Mouse (Mus musculus) hindbrain, embryonic 12.5 days (tissue): ENCODE measurements around the gene Txndc16. TPM values are rescaled to one million over a fixed set of nuclear protein-coding genes. Genes with fewer than 3 reads are reported as not detected.

Experiments used
- ATAC-seq: fragments of 200-750 bp; cut with Nextera tagmentation; 2 replicates; pipeline ENCODE4 v1.8.0; 2017; ENCODE audit warnings: moderate TSS enrichment; ENCODE audit not compliant: low FRiP score
- H3K27ac ChIP-seq: fragments of 300-500 bp; sonication (generic); 2 replicates; pipeline ENCODE4 v1.5.1; 2016; ENCODE audit warnings: mild to moderate bottlenecking
- H3K27me3 ChIP-seq: fragments of 300-500 bp; sonication (generic); 2 replicates; pipeline ENCODE4 v1.6.1; 2016; ENCODE audit warnings: mild to moderate bottlenecking
- H3K36me3 ChIP-seq: fragments of 300-500 bp; sonication (generic); 2 replicates; pipeline ENCODE4 v1.6.1; 2016; ENCODE audit warnings: mild to moderate bottlenecking
- H3K4me1 ChIP-seq: fragments of 300-500 bp; sonication (generic); 2 replicates; pipeline ENCODE4 v1.6.1; 2016
- H3K4me2 ChIP-seq: fragments of 300-500 bp; sonication (generic); replicated peaks from 2 replicates; pipeline ENCODE4 v1.6.1; 2016; ENCODE audit warnings: mild to moderate bottlenecking
- H3K4me3 ChIP-seq: fragments of 300-500 bp; sonication (generic); 2 replicates; pipeline ENCODE4 v1.5.1; 2016; ENCODE audit warnings: mild to moderate bottlenecking
- H3K9ac ChIP-seq: fragments of 300-500 bp; sonication (generic); 2 replicates; pipeline ENCODE4 v1.6.1; 2016; ENCODE audit warnings: mild to moderate bottlenecking, moderate library complexity
- H3K9me3 ChIP-seq: fragments of 300-500 bp; sonication (generic); replicated peaks from 2 replicates; pipeline ENCODE4 v1.6.1; 2016; ENCODE audit warnings: mild to moderate bottlenecking
- WGBS: fragments of 180-500 bp; shearing (Covaris S2); methylation state at CpG from one replicate; pipeline ENCODE4 v1.1.7; 2016; 5-methylcytosine and 5-hydroxymethylcytosine counted together
- polyA plus RNA-seq: library from polyadenylated mRNA; unstranded; fragments of >200 nt; fragmentation: Nextera tagmentation; extraction: Ambion mirVana; gene quantifications from 2 replicates; pipeline ENCODE4 v1.2.1, GENCODE M21; 2016

Gene Txndc16
- polyA plus RNA-seq, result 31.8 and 33.0 TPM in 2 replicates

GRCm38 (mm10) chr14:45220090-45220956, at the start of gene Txndc16:
Gene Txndc16 (minus strand): TSS chr14:45220328.
- H3K27me3 ChIP-seq, result no peaks in the 10 kb centered on the region
- H3K9me3 ChIP-seq, result no peaks in the 10 kb centered on the region
- H3K4me3 ChIP-seq, result peak within 1 kb of the TSS; percentile 74
- H3K27ac ChIP-seq, result peak within 1 kb of the TSS; percentile 96
- under 1% methylated on average over 57 of the region's 59 CpGs for WGBS
- ATAC-seq, result peak; percentile 61
- H3K4me1 ChIP-seq, result peaks cover 17% of the 10 kb centered on the region
- no peaks in the 10 kb centered on the region for H3K36me3 ChIP-seq
- H3K4me2 ChIP-seq, result peak within 1 kb of the TSS; percentile 77
- H3K9ac ChIP-seq, result peak within 1 kb of the TSS; percentile 95

- no peak overlapping the region for H3K4me3 ChIP-seq
- 89% methylated on average over 3 of the region's 3 CpGs for WGBS
- H3K27ac ChIP-seq, result no peak overlapping the region
- no peak overlapping the region for H3K4me2 ChIP-seq
- H3K9me3 ChIP-seq, result no peaks in the 10 kb centered on the region
- no peak for ATAC-seq
- no peaks in the 10 kb centered on the region for H3K4me1 ChIP-seq
- H3K9ac ChIP-seq, result no peak overlapping the region
- no peaks in the 10 kb centered on the region for H3K27me3 ChIP-seq
- peaks cover 21% of the 10 kb centered on the region for H3K36me3 ChIP-seq
These were observed 43.9 kb upstream of the Txndc16 start for GRCm38 (mm10) chr14:45263831-45264592.

- Histone ChIP-seq H3K36me3 (peaks cover 15% of the 10 kb centered on the region; the same call in 1 of the 2 replicates), H3K4me2 (no peak overlapping the region), H3K4me1 (no peaks in the 10 kb centered on the region), H3K4me3 (no peak overlapping the region), H3K27me3 (no peaks in the 10 kb centered on the region), H3K27ac (no peak overlapping the region), H3K9me3 (no peaks in the 10 kb centered on the region), H3K9ac (no peak overlapping the region)
- ATAC-seq, result no peak
- WGBS, result 88% methylated on average over 4 of the region's 4 CpGs
These were observed 31.5 kb upstream of the Txndc16 start for GRCm38 (mm10) chr14:45251548-45252076.

- no peaks in the 10 kb centered on the region for H3K27me3 ChIP-seq
- no peak overlapping the region for H3K9ac ChIP-seq
- no peaks in the 10 kb centered on the region for H3K36me3 ChIP-seq
- H3K4me1 ChIP-seq, result no peaks in the 10 kb centered on the region
- H3K9me3 ChIP-seq, result no peaks in the 10 kb centered on the region
- H3K27ac ChIP-seq, result no peak overlapping the region
- no peak overlapping the region for H3K4me3 ChIP-seq
- 64% methylated on average over 1 of the region's 1 CpGs for WGBS
- no peak overlapping the region for H3K4me2 ChIP-seq
- no peak; the same call in 1 of the 2 replicates for ATAC-seq
These were observed 21.5 kb upstream of the Txndc16 start for GRCm38 (mm10) chr14:45241613-45242012.

- Histone ChIP-seq H3K4me1 (no peaks in the 10 kb centered on the region), H3K36me3 (no peaks in the 10 kb centered on the region), H3K9ac (no peak overlapping the region), H3K9me3 (no peaks in the 10 kb centered on the region), H3K27me3 (no peaks in the 10 kb centered on the region), H3K4me2 (no peak overlapping the region), H3K4me3 (no peak overlapping the region), H3K27ac (no peak overlapping the region)
- ATAC-seq, result no peak
- WGBS, result 82% methylated on average over 2 of the region's 2 CpGs
These were observed 18.9 kb upstream of the Txndc16 start for GRCm38 (mm10) chr14:45239042-45239441.

GRCm38 (mm10) chr14:45220957-45221630, 966 bp upstream of the Txndc16 start:
- H3K27ac ChIP-seq, result peak overlapping the region; percentile 96
- H3K4me3 ChIP-seq, result peak overlapping the region; percentile 74
- peaks cover 17% of the 10 kb centered on the region for H3K4me1 ChIP-seq
- H3K4me2 ChIP-seq, result peak overlapping the region; percentile 77
- H3K9ac ChIP-seq, result peak overlapping the region; percentile 95
- ATAC-seq, result peak; percentile 1; the same call in 1 of the 2 replicates
- no peaks in the 10 kb centered on the region for H3K36me3 ChIP-seq
- WGBS, result 9% methylated on average over 11 of the region's 11 CpGs
- H3K9me3 ChIP-seq, result no peaks in the 10 kb centered on the region
- H3K27me3 ChIP-seq, result no peaks in the 10 kb centered on the region

- under 1% methylated on average over 77 of the region's 86 CpGs for WGBS
These were observed 643 bp downstream of the Txndc16 start, which contains the start of gene Gpr137c for GRCm38 (mm10) chr14:45219281-45220089. Gene Gpr137c (plus strand): TSS chr14:45219717.

GRCm38 (mm10) chr14:45217693-45218092, 2.4 kb downstream of the Txndc16 start:
- H3K4me2 ChIP-seq, result peak overlapping the region; percentile 77; the same call in 1 of the 2 replicates
- peaks cover 17% of the 10 kb centered on the region for H3K4me1 ChIP-seq
- H3K9me3 ChIP-seq, result no peaks in the 10 kb centered on the region
- ATAC-seq, result no peak
- H3K27me3 ChIP-seq, result no peaks in the 10 kb centered on the region
- H3K27ac ChIP-seq, result no peak overlapping the region
- peak overlapping the region; percentile 42; the same call in 1 of the 2 replicates for H3K9ac ChIP-seq
- 85% methylated on average over 4 of the region's 4 CpGs for WGBS
- H3K4me3 ChIP-seq, result no peak overlapping the region
- no peaks in the 10 kb centered on the region for H3K36me3 ChIP-seq

More at GRCm38 (mm10) chr14:45219281-45220089, 643 bp downstream of the Txndc16 start, which contains the start of gene Gpr137c:
- Histone ChIP-seq H3K4me2 (peak within 1 kb of the TSS; percentile 77), H3K4me1 (peaks cover 17% of the 10 kb centered on the region), H3K27ac (peak within 1 kb of the TSS; percentile 96), H3K4me3 (peak within 1 kb of the TSS; percentile 74), H3K9me3 (no peaks in the 10 kb centered on the region), H3K36me3 (no peaks in the 10 kb centered on the region), H3K9ac (peak within 1 kb of the TSS; percentile 95), H3K27me3 (no peaks in the 10 kb centered on the region)
- ATAC-seq, result peak; percentile 99

GRCm38 (mm10) chr14:45216711-45217340, 3.3 kb downstream of the Txndc16 start:
- no peak for ATAC-seq
- no peak overlapping the region for H3K4me3 ChIP-seq
- H3K9me3 ChIP-seq, result no peaks in the 10 kb centered on the region
- no peak overlapping the region for H3K9ac ChIP-seq
- H3K4me2 ChIP-seq, result no peak overlapping the region
- no peak overlapping the region for H3K27ac ChIP-seq
- peaks cover 14% of the 10 kb centered on the region for H3K4me1 ChIP-seq
- 95% methylated on average over 9 of the region's 9 CpGs for WGBS
- H3K36me3 ChIP-seq, result peaks cover 5% of the 10 kb centered on the region; the same call in 1 of the 2 replicates
- H3K27me3 ChIP-seq, result no peaks in the 10 kb centered on the region

- peaks cover 19% of the 10 kb centered on the region for H3K36me3 ChIP-seq
- WGBS, result 94% methylated on average over 1 of the region's 1 CpGs
- no peaks in the 10 kb centered on the region for H3K9me3 ChIP-seq
- no peak for ATAC-seq
- H3K27me3 ChIP-seq, result no peaks in the 10 kb centered on the region
- H3K4me3 ChIP-seq, result no peak overlapping the region
- H3K4me2 ChIP-seq, result no peak overlapping the region
- no peak overlapping the region for H3K9ac ChIP-seq
- H3K4me1 ChIP-seq, result no peaks in the 10 kb centered on the region
- H3K27ac ChIP-seq, result no peak overlapping the region
These were observed 8.7 kb downstream of the Txndc16 start for GRCm38 (mm10) chr14:45211431-45211830.

- Histone ChIP-seq H3K9ac (no peak overlapping the region), H3K27ac (no peak overlapping the region), H3K4me3 (no peak overlapping the region), H3K27me3 (no peaks in the 10 kb centered on the region), H3K36me3 (peaks cover 19% of the 10 kb centered on the region), H3K9me3 (no peaks in the 10 kb centered on the region), H3K4me1 (no peaks in the 10 kb centered on the region), H3K4me2 (no peak overlapping the region)
- no peak for ATAC-seq
- 70% methylated on average over 4 of the region's 4 CpGs for WGBS
These were observed 9.4 kb downstream of the Txndc16 start for GRCm38 (mm10) chr14:45210683-45211082.
